15 mouse cellular contexts compared by ENCODE assay signal in the genomic region with DNA sequence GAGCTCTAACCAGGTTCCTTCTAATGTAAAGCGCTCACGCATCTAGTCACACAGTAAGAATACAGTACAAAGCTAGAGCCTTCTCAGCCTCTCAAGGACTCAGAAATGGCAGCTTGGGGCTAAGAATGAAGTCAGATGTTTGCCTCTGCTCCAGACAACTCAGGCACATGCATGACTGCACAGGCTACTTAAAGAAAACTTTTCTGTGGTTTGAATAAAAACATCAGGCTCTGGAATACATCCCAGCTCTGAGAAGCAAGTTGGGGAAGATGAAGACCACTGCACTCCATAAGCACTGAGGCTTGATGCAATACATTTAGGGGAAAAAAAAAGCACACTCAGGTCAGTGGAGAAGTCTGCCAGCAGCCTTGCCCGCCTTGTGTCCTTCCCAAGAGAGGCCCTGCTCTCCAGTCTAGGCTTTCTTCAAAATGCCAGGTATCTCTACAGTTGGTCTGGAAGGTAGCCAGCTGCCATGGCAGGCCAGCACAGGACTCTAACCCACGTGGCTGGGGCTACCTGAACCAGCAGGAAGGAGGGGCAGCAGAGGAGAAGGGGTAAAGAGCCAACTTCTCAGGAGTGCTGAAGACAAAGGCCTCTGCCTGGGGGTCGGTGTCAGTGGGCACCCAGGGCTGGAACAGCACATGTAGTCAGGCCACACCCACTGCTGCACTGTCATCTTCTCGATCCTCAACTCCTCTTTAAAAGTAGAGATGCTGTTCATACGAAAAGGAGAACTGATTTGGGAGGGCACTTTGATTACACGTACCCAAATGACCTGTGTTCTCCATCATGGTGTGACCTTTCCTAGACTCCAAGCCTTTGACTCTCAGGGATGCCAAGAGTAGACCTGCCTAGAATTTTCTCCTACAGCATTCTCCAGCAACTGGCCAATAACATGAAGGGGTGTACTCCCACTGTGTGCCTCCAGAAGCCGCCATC. TPM values are rescaled to one million over a fixed set of nuclear protein-coding genes. Genes with fewer than 3 reads are reported as not detected.
A peak's percentile ranks its signal among the peaks of the same experiment; 100 is the strongest.
DNase-seq lines count a peak whose midpoint lies in the region; ATAC-seq and TF ChIP-seq lines count a peak whose summit lies in the region.
"Had no signal": no experiment of that assay in that cellular context is flagged by ENCODE, and none has a peak within 500 bp of the region (broad histone marks: within the 10 kb centered on the region; RNA-seq: fewer than 3 reads in every experiment).

No protein-coding gene starts in this region.

- WGBS in limb, embryonic 13.5 days: 83% methylated on average over 9 of the region's 9 CpGs

- H3K4me2 ChIP-seq in limb, embryonic 13.5 days (replicated peaks): no peak overlapping the region
- H3K4me2 ChIP-seq: neural tube, embryonic 13.5 days had no signal

- intact Hi-C loops in gastrocnemius, adult 2 months (cut with DNase I): no loop called here

- peaks cover 92% of the 10 kb centered on the region for H3K36me3 ChIP-seq in limb, embryonic 13.5 days

- ATAC-seq in limb, embryonic 13.5 days (ENCODE audit: low FRiP score, low read depth): no peak
- ATAC-seq: hindbrain, embryonic 16.5 days had no signal

- no peaks in the 10 kb centered on the region for H3K27me3 ChIP-seq in limb, embryonic 13.5 days
- H3K27me3 ChIP-seq: megakaryocyte, embryonic 14.5 days; neural tube, embryonic 13.5 days had no signal

- no peak overlapping the region for H3K9ac ChIP-seq in limb, embryonic 13.5 days
- H3K9ac ChIP-seq: liver, embryonic 14.5 days; neural tube, embryonic 13.5 days had no signal

- H3K9me3 ChIP-seq in limb, embryonic 13.5 days: no peaks in the 10 kb centered on the region
- H3K9me3 ChIP-seq: megakaryocyte, embryonic 14.5 days; neural tube, embryonic 13.5 days had no signal

- peaks cover 47% of the 10 kb centered on the region for H3K4me1 ChIP-seq in limb, embryonic 13.5 days

- DNase-seq in gastrocnemius, adult 2 months: peak; percentile 35
- DNase-seq in gastrocnemius, adult 18-20 months (ENCODE audit: low spot score): no peak
- DNase-seq in lung, postnatal 36 days: peak; percentile 42
- DNase-seq in lung, postnatal 25 days (ENCODE audit: low spot score): no peak
- peak; percentile 44 to 45 for DNase-seq in cerebellum, postnatal 14 days
- no peak for DNase-seq in gastrocnemius, postnatal 4 days (ENCODE audit: low spot score in 2 of 2)
- no peak for DNase-seq in layer of hippocampus, adult 9-11 months
- DNase-seq: adrenal gland, postnatal 14 days; thymus, postnatal 25 days had no signal

- no peak for TF ChIP-seq CTCF in gastrocnemius, adult 2 months (IDR thresholded peaks at IDR 0.05)

- peak overlapping the region; percentile 31; the same call in 1 of the 2 replicates for H3K27ac ChIP-seq in gastrocnemius, adult 2 months
- H3K27ac ChIP-seq in limb, embryonic 13.5 days: peak overlapping the region; percentile 63
- H3K27ac ChIP-seq: liver, embryonic 14.5 days; neural tube, embryonic 13.5 days had no signal

- no peak overlapping the region for H3K4me3 ChIP-seq in gastrocnemius, adult 2 months
- H3K4me3 ChIP-seq in limb, embryonic 13.5 days: no peak overlapping the region
- H3K4me3 ChIP-seq: megakaryocyte, embryonic 14.5 days; neural tube, embryonic 13.5 days had no signal

RNA-seq across cellular contexts. Expression of a gene that starts 45.4 kb away (rescaled TPM):
- total RNA-seq in gastrocnemius, adult 2 months (2021): 10 to 100 TPM; 11.1 to 12.2 TPM
- total RNA-seq in gastrocnemius, adult 18-20 months (2021): 10 to 100 TPM; 12.1 to 14.2 TPM
- polyA plus RNA-seq in limb, embryonic 13.5 days (2015; fragmentation: Nextera tagmentation; extraction: Ambion mirVana): 21.7 and 26.2 TPM in 2 replicates
- total RNA-seq in gastrocnemius, postnatal 4 days (2021): 10 to 100 TPM; 10.8 to 13.4 TPM

RNA-seq across cellular contexts. Expression of a gene that starts 45.6 kb away (rescaled TPM):
- total RNA-seq in gastrocnemius, adult 2 months (2021): not detected
- not detected for total RNA-seq in gastrocnemius, adult 18-20 months (2021)
- 0.15 and 0.20 TPM in 2 replicates for polyA plus RNA-seq in limb, embryonic 13.5 days (2015; fragmentation: Nextera tagmentation; extraction: Ambion mirVana)
- total RNA-seq in gastrocnemius, postnatal 4 days (2021): not detected
- total RNA-seq: granulocyte monocyte progenitor cell, adult 5-6 weeks had no signal
- polyA plus RNA-seq: liver, embryonic 14.5 days had no signal

Comparison
In these comparisons a context has a peak if more than half of its experiments do, and no peak if none do; other contexts are left out.
1. DNase-seq: peak in gastrocnemius, adult 2 months (single experiment), lung, postnatal 36 days (single experiment) and cerebellum, postnatal 14 days (2 of 2); none in gastrocnemius, adult 18-20 months (single experiment), lung, postnatal 25 days (single experiment), gastrocnemius, postnatal 4 days (0 of 2) and layer of hippocampus, adult 9-11 months (single experiment).